Mouse (Mus musculus) lung, postnatal 36 days (tissue): ENCODE data around the gene Dusp27.
"Not testable (repeated sequence)": the region's sequence is repeated elsewhere in the genome, so short reads cannot be mapped to it uniquely, and the experiment has no call there.

Experiments
- DNase-seq: peaks from one replicate; pipeline ENCODE4 v3.0.0; 2022; ENCODE audit warnings: mixed read lengths

Gene Dusp27

DNA sequence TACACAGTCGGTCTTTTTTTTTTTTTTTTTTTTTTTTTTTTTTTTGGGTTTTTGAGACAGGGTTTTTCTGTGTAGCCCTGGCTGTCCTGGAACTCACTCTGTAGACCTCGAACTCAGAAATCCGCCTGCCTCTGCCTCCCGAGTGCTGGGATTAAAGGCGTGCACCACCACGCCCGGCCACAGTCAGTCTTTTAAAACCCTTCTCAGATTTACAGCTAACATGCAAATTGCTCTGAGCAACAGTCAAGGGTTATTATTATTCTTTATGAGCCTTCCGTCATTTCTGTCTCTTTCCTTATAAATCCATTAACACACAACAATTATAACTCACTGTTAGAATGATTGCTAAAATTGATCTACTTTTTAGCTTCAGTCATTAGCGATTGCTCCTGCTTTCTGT lies 14.1 kb upstream of the Dusp27 start:
- not testable (repeated sequence) for DNase-seq

GRCm38 (mm10) chr1:166139620-166140184 lies 12.0 kb upstream of the Dusp27 start:
- DNase-seq, result no peak

DNA sequence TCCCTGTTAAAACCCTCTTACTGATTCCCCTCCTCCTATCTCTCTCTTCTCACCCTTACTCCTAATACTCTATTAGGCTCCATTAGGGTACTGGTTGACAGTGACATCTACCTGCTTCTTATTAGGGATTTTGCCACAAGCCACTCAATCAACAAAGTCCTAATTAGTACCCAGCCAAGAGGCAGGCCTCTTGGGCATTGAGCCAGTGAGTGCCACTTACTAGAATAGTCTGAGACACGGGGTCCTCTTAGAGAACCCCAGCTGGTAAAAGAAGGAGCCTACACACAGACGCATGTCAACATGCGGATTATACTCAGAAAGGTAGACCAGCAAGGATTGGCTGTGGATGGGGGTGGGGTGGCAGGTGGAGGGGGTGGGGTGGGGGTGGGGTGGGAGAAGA lies 11.4 kb upstream of the Dusp27 start:
- no peak for DNase-seq

- DNase-seq, result peak; percentile 76
These were observed 10.4 kb upstream of the Dusp27 start for GRCm38 (mm10) chr1:166138136-166138535.

GRCm38 (mm10) chr1:166137244-166137938 lies 9.7 kb upstream of the Dusp27 start:
- DNase-seq, result peak; percentile 56

GRCm38 (mm10) chr1:166135091-166135740 lies 7.5 kb upstream of the Dusp27 start:
- DNase-seq, result no peak

DNA sequence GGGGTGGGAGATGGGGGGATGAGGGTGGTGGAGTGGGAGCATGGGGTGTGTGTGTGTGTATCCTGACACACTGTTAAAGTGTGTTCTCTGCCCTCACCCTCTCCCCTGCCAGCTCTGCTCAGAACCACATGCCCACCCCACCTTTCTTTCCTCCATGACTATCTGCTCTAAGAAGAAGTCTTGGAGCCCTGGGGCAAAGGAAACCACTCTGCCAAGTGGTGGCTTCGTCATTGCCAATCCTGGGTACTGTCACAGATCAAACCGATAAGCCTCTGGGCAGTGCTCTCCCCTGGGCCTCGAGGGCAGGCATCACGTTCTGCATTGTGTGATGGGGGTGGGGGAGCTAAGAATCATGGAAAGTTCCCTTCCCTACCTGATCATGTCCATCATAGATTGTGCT lies 4.6 kb upstream of the Dusp27 start:
- DNase-seq, result no peak

GRCm38 (mm10) chr1:166130224-166130860 lies 2.6 kb upstream of the Dusp27 start, which contains the start of gene Gpa33:
Gpa33 (plus strand) TSS chr1:166130238.
- DNase-seq, result no peak

DNA sequence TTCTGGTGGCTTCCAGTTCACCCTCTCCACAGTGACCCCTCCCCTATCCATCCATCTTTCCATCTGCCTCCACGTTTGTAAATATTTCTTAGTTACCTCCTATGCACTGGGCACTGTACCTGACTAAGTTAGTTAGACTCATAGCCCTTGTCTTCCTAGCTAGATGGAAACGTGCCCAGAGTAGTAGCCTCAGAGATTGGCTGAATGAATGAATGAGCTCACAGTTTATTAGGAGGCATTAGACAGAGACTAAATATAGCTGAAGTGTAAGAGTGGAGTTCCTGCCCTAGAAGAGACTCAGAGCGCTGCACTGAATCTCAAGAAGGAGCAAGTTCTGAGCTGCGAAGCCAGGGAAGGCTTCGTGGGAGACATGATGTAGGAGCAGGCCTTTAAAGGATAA lies 829 bp upstream of the Dusp27 start:
- no peak for DNase-seq

DNA sequence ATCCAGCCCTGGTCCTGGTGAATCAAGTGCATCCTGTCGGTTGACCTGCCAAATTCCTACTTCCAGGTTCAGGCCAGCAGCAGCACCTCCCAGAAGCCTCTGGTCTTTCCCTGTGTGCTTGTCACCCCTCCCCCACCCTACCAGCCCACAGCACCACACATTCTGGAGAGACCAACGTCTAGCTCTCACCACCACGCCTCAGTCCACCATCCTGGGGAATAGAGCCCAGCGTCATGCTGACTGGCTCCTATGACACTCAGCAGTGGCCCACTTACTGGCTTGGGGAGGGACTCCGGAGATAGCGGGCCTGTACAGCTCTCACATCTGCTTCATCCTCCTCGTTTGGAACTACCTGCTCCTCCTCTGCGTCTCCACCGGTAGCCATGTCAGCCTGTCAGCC lies 927 bp downstream of the Dusp27 start:
- no peak for DNase-seq

DNA sequence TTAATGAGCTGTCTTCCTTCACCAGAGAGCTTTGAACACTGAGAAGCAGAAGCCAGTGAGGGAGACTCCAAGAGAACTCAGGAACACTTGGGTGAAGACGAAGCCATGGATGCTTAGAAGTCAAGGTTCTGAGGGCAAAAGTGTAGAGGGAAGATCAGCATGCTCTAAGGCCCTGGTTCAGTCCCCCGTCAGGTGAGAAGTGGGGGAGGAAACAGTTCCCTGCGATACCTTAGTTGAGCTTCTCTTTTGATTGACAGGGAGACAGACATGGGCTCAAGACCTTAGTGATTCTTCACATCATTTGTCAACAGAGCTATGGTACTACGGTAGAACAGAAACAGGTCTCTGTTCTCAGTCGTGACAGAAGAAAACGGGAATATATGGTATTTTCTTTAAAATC lies 1.4 kb downstream of the Dusp27 start:
- DNase-seq, result no peak

DNA sequence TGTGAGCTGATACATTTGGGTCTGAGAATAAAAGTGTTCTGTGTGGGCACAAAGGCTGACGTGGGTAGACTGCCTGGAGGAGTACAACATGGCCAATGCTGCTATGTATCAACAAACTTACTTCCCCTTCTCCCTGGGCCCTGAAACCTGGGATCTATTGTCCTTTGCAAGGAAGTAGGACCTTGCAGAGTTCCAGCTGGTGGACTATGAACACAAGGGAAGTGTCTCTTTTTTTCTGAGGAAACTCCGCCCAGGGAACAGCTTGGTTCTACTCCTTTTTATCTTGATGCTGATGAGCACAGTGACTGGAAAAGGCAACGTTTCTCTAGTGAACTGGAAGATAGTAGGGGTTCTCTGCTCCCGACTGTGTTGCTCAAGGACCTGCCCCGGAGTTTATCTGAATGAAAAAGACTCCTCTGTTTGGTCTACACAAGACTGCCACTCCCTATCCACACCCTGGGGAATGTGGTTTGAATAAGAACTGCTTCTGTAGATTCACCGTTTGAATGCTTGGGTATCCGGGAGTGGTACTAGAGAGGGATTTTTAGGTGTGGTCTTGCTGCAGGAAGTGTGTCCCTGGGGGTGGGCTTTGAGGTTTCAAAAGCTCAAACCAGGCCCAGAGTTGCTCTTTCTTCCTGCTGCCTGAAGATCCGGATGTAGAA lies 2.7 kb downstream of the Dusp27 start:
- DNase-seq, result no peak

GRCm38 (mm10) chr1:166123751-166124150 lies 4.0 kb downstream of the Dusp27 start:
- no peak for DNase-seq

- DNase-seq, result no peak
These were observed 4.7 kb downstream of the Dusp27 start for GRCm38 (mm10) chr1:166123045-166123444.

DNA sequence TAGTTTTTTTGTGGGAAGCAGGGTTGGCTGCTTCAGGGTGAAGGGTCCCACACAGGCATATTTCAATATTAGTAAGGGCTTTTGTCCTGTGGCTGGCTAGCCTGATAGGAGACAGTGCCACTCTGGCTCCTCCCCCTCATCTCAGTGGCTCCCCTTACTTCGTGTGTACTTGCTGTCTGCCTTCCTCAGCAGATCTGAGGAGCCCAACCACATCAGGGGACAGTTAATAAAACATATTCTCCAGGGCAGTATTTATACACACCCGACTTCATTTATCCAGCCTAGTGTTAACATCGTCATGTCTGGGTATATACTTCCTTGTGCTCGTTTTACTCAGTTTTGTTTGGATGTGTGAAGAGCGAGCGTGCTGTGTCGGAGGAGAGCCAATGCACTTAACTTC lies 5.6 kb downstream of the Dusp27 start:
- no peak for DNase-seq

- DNase-seq, result no peak
These were observed 9.7 kb downstream of the Dusp27 start for GRCm38 (mm10) chr1:166117866-166118639.

GRCm38 (mm10) chr1:166115719-166116118 lies 12.0 kb downstream of the Dusp27 start:
- no peak for DNase-seq

DNA sequence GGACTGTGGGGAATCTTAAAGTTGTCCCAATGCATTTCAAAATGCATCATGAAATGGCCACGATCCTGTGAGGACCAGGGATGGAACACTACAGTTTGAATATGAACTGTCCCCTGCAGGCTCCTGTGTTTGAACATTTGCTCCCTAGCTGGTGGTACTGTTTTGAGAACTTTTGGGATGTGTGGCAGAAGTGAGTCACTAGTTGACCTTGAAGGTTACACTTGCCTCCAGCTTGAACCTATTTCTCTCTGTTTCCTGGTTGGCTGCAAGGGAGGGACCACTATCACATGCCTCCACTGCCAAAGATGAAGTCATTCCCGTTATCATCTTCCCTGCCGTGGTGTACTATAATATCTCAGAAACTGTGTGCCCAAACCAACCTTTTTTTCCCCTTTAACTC lies 12.7 kb downstream of the Dusp27 start:
- DNase-seq, result no peak

DNA sequence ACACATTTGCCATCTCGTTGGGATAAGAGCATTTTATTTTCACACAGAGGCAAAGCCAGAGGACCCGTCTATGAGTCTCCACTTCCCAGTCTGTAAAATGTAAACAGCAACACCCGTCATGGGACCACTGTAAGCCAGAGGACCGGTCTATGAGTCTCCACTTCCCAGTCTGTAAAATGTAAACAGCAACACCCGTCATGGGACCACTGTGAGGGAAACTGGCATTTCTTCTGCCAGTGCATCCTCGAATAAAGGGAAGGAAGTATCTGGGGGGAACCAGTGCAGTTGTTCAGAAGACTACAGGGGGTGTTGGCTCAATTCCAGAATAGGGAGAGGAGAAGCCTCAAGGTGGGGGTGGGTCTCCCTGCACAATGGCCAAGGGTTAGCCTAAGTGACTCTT lies 22.3 kb downstream of the Dusp27 start:
- no peak for DNase-seq

DNA sequence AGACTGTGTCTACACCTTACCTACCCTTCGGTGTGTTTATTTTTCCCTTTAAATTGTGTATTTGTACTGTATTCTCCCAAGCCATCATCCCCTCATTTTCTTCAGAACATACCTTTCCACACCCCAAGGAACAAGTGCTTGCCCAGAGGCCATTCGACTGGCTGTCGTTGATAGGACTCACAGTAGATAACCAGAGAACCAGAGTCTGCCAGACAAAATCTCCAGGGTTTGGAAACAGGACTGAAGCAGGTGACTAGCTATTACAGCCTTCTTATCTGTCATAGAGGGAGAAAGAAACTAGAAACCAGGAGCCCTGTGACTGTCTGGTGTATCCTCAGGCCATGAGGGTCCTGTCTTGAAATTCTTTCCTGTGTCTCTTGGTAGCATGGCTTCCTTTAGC lies 22.9 kb downstream of the Dusp27 start:
- DNase-seq, result no peak

DNA sequence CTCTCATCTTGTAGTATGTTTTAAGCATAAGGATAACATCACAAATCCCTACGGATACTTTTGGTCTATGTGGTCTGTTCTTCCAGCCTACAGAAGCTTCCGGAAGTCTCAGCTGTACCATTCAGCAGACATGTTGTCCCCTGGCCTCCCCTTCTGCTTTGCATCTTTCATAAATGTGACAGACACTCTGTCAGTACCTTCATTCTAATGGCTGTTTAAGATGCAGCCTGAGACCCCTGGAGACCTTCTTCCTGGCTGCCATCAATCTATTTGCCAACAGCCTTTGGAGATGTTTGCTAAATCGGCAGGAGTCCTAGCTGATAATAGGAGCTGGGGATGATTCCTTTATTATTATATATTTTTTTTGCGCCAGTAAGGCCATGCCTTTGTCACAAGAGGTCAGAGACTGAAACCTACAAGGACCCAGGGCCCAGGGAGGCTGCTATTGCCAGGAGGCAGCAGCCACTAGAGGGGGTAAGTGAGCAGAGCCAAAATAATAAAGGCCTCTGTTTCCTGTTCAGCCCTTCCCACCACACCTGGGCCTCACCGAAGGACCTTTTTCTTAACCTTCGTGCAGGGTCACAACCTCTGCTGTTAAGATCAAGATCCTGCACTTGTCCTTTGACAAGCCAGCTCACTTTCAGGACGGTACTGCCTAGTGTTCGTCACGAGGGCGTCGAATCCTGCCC lies 24.7 kb downstream of the Dusp27 start:
- peak; percentile 56 for DNase-seq

DNA sequence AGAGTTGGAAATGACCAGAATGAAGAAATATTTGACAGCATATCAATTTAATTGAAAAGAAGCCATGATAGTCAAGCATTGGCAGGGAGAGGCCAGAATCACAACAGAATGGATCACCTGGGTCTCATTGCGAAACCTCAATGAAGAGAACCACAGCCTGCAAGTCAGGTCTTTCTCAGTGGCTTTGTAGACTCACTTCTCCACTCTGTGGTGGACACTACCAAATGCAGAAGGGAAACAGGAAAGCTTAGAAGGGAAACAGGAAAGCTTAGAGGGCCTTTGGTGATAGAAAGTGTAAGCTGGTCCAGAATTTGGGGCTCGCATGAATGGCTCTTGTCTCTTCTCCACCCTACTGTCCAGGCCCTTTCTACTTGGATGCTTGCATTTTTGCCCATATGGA lies 29.6 kb downstream of the Dusp27 start:
- DNase-seq, result no peak
